Mouse (Mus musculus) layer of hippocampus, postnatal 36 days (tissue): ENCODE data around the gene Asb15. TPM values are rescaled to one million over a fixed set of nuclear protein-coding genes. Genes with fewer than 3 reads are reported as not detected.

Experiments
- DNase-seq, 2 experiments: peaks; one replicate each; pipeline ENCODE4 v3.0.0; 2022
- total RNA-seq, 2 experiments: library from RNA; stranded (reverse); gene quantifications; 2 replicates each; pipeline ENCODE4 v1.2.3; 2021

The Asb15 gene
- total RNA-seq, 2 experiments from 2014 or later: not detected

GRCm38 (mm10) chr6:24608682-24609081 is 80.7 kb downstream of the Asb15 start:
- no peak for DNase-seq

- no peak for DNase-seq
These were observed 81.6 kb downstream of the Asb15 start for GRCm38 (mm10) chr6:24609531-24609930.

GRCm38 (mm10) chr6:24610358-24610757 is 82.4 kb downstream of the Asb15 start:
- DNase-seq: no peak

- no peak for DNase-seq
These were observed 84.3 kb downstream of the Asb15 start for GRCm38 (mm10) chr6:24612074-24612755.

- no peak for DNase-seq
These were observed 85.4 kb downstream of the Asb15 start for GRCm38 (mm10) chr6:24613346-24613745.

GRCm38 (mm10) chr6:24613918-24614317 is 86.0 kb downstream of the Asb15 start:
- no peak for DNase-seq

GRCm38 (mm10) chr6:24616746-24617145 is 88.8 kb downstream of the Asb15 start:
- DNase-seq: no peak

GRCm38 (mm10) chr6:24619285-24620045 is 91.5 kb downstream of the Asb15 start:
- DNase-seq: no peak

GRCm38 (mm10) chr6:24620936-24621335 is 93.0 kb downstream of the Asb15 start:
- DNase-seq: no peak

GRCm38 (mm10) chr6:24622098-24622497 is 94.2 kb downstream of the Asb15 start:
- DNase-seq: no peak

Other genes with a start within 250 kb of the Asb15 start
- 1 to 10 TPM; 2.2 to 2.5 TPM for gene Iqub, start 13.1 kb upstream of the Asb15 start, total RNA-seq
- gene Ndufa5, start 131 bp upstream of the Asb15 start, total RNA-seq: 100 to 1,000 TPM; 293 to 303 TPM
- not detected for gene Lmod2, start 69.6 kb downstream of the Asb15 start, total RNA-seq
- gene Wasl, start 136.9 kb downstream of the Asb15 start, total RNA-seq: 100 to 1,000 TPM; 147 to 150 TPM
- not detected for gene Hyal6, start 205.1 kb downstream of the Asb15 start, total RNA-seq
- not detected for gene Hyal4, start 220.2 kb downstream of the Asb15 start, total RNA-seq